Mouse (Mus musculus) ES-E14 (cell line): ENCODE measurements around the gene Foxe1.

Experiments used
- HCFC1 ChIP-seq: IDR thresholded peaks from 2 replicates; pipeline ENCODE4 v1.6.1; 2012; ENCODE audit warnings: low read length, inconsistent platforms, borderline replicate concordance; ENCODE audit not compliant: insufficient read depth
- MAFK ChIP-seq: IDR thresholded peaks from 2 replicates; pipeline ENCODE4 v1.6.1; 2014; ENCODE audit warnings: mild to moderate bottlenecking, low read depth, low read length, inconsistent platforms; ENCODE audit not compliant: insufficient read depth
- ZC3H11A ChIP-seq: IDR thresholded peaks from 2 replicates; pipeline ENCODE4 v1.6.1; 2012; ENCODE audit warnings: low read depth, mild to moderate bottlenecking, inconsistent platforms, low read length, borderline replicate concordance
- ZNF384 ChIP-seq: IDR thresholded peaks from 2 replicates; pipeline ENCODE4 v1.6.1; 2012; ENCODE audit warnings: low read depth, low read length, inconsistent platforms

DNA sequence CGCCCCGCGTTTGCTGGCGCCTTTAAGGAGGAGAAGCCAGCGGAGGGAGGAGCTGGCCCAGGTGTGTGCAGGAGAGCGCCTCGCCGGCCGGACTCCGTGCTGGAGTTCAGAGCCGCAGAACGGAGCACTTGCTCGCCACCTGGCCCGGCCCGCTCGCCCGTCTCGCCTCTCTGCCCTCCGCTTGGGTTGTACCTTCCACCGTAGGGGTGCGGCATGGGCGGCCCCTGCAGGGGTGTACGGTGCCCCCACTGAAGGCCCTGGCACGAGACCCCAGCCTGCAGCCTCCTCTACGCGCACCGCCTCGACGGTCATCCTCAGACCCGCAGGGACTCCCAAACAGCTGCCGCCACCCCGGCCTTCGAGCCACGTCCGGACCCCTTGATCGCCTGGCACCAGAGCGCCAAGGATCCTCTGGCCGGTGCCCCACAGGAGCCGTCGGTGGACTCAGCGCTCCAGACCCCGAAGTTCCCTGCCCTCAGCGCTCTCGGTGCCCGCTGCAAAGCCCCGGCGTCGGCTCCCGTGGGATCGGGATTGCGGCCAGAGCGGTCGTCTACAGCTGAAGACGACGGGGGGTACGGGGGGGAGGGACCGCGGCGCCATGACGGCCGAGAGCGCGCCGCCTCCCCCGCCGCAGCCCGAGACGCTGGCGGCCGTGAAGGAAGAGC is at the start of gene Foxe1:
- TF ChIP-seq MAFK = no peak
- no peak for TF ChIP-seq ZNF384
- TF ChIP-seq HCFC1 = no peak
- TF ChIP-seq ZC3H11A = no peak
